Mouse (Mus musculus) bone marrow, adult 2 months (tissue): ENCODE measurements around the gene Ncapd3.

ENCODE experiments used
- CTCF ChIP-seq: fragments of 200-500 bp; IDR thresholded peaks from 2 replicates; pipeline ENCODE4 v1.5.1; 2011; ENCODE audit warnings: low read length, control low read depth; ENCODE audit not compliant: control insufficient read depth, insufficient read depth
- POLR2A ChIP-seq: fragments of 200-500 bp; IDR thresholded peaks from 2 replicates; pipeline ENCODE4 v1.6.1; 2011; ENCODE audit warnings: low read depth, mild to moderate bottlenecking, control low read depth, low read length, borderline replicate concordance; ENCODE audit not compliant: control insufficient read depth

- TF ChIP-seq CTCF = no peak
- TF ChIP-seq POLR2A = no peak
Observed at GRCm38 (mm10) chr9:26997501-26997900, 32.5 kb upstream of the Ncapd3 start.
